Mouse (Mus musculus) hematopoietic multipotent progenitor cell, adult 10-12 weeks (in vitro differentiated cells): Measurements from ENCODE around the gene Kpna6. TPM values are rescaled to one million over a fixed set of nuclear protein-coding genes. Genes with fewer than 3 reads are reported as not detected.

Experiments used
- polyA plus RNA-seq: library from polyadenylated mRNA; stranded (reverse); fragments of >175 nt; gene quantifications from 2 replicates; pipeline ENCODE4 v1.2.3, GENCODE M21; 2012; ENCODE audit warnings: low replicate concordance

The Kpna6 gene
- polyA plus RNA-seq, result 8.8 and 19.4 TPM in 2 replicates

DNA sequence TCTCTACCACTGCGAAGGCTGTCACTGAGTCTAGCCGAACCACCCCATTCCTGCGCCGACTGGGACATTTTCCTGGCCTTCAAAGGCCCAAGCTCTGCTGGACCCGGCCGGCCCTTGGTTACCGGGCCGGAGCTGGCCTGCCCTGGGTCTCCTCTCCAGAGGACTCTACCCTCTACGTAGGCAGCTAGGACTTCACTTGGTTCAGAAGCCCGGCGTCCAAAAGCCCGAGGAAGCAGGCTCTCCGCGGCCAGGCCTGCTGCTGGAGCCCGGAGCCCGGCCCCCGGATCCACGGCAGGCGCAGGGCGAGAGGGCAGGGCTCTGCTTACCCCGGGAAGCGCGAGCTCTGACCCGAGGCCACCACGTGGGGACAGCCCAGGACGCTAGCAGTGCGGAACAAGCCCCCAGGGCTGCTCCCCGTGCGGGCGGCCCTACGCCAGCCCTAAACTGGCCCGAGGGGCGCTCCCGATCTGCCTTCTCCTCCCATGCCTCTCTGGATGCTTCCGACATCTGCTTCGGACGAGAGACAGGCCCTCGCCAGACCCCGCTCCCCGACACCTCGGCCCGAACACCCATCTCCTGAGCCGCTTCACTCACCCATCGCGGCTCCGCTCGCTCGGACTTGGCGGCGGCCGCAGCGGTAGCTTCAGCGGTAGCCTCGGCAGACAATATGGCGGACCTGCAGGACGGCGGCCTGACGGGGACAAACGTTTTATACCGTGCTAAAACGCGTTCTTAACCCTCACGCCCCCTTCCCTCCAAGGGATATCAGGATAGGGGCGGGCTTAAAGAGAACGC is at the start of gene Kpna6:
Kpna6 (minus strand) TSS at position 685 of the 795 bp plus-strand sequence.

DNA sequence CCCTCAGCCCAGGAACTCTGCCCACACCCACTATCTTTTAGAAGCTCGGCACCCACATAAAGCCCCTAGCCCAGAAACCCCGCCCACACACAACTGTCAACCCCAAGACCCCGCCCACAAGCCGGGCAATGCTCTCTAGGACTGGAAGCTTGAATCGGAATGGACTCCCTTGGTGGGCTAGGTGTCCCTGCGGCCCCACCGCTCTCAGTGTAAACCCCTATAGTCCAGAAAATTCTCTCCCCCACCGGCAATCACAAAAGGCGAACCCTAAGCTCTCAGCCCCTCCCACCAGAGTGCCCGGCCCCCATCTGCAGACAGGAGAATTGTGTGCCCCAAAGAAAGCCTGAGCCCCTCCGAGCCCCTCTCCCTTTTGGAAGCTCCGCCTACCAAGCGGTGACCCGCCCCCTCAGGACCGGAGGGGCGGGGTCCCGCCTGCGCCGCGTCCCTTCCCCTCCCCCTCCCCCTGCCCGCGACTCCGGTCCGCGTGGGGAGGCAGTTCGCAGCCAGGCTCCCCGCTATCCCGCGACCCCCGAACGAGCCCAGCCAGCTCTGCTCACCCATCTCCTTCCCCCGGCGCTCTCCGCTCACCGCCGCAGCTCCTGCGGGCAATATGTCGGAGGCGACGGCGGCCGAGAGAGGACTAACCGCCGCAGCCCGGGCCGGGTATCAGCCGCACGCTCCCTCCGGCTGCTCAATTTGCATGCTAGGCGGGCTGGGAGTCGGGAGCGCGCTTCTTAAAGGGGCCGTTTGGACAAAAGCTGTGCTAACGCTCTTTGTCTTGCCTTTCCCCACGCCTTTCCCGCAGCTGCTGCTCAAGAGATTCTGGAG is 23.8 kb upstream of the Kpna6 start, which contains the start of gene Tmem39b:
Tmem39b (minus strand) TSS at position 681 of the 828 bp plus-strand sequence.

DNA sequence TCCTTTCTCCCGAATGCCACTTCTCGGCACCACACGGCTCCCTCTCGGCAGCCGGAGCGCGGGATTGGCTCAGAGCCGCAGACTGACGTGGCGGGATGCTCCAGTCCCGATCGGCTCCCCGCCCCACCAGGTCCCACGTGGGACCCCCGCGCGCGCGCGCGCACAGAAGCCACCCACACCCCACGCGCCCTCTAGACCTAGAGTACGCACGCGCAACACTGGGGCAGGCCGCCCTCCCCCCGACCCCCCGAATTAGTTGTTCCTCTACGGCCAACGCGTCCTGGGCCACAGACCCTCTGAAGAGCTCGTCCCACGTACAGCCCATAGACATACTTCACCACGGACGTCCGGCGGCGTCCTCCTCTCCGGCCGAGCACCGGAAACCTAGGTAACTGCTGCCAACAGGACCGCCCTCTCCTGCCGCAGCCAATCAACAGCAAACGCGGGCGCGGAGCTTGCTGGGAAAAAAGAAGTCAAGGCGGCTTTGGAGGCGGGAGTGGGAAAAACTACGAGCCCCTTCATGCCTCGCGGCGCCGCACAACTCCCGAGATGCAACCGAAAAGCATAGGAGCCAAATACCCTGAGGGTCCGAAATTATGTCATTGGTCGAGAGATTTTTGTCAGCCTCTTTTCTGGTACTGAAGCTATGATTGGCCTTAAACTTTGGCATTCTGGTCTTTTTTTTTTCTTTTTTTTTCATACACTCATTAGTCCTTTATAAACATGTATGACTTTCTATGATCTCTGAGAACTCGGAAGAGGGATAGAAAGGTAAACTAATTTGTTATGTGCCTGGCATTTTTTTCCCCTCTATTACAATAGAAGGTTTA is 31.7 kb downstream of the Kpna6 start, which contains the start of gene Txlna:
Txlna (minus strand) TSS at position 428 of the 830 bp plus-strand sequence.

DNA sequence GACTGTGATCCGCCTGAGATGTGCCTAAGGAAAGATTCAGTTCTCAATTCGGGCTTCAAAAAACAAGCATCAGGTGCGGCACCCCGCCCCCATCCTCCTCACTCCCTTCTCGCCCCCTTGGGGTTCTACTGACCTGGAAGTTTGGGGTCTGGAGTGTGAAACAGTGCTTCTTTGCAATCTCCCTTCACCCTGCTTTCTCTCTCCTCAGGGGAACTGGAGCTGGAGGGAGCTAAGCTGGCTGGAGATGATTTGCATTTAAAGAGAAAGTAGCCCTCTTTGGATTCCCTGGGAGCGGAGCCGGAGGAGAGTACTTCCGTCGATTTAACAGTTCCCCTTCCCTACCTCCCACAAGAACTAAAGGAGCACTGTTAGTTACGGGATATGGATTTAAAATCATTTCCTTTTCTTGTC is 48.9 kb downstream of the Kpna6 start, which contains the start of gene Ccdc28b:
Ccdc28b (minus strand) TSS at position 267 of the 411 bp plus-strand sequence.

DNA sequence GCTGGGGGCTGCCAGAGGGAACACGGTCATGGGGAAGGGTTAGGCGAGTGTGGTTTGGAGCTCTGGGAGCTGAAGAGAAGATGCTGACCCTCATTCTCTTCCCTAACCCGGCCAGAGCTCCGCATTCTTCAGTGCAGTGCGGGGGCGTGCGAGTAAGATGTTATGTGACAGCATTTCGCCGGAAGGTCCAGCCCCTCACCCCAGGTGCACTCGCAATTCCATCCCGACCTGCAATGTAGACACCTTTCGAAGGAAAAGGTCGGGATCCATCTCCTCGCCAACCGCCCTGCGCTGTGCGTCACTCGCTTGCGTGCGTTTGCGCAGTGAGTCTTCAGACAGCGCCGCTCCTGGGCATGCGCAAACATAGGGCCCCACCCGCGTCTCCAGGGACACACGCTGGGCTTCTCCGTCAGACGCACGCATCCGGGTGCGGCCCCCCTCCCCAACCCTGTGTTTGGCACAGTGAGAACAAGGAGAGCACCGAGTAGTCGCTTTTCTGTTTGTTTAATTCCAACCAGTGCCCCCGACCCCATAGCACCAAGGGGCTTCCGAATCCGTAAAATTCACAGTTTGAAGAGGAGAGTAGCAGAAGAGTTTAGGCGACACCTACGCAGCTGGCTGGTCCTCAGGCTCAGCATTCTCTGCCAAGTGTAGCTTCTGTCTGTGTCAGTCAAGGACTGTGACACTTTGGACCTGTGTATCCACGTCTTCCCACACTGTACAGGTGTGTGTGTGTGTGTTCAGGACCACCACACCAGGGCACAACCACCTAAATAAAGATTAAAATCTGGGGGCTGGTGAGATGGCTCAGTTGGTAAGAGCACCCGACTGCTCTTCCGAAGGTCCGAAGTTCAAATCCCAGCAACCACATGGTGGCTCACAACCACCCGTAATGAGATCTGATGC is 53.5 kb downstream of the Kpna6 start, which contains the start of gene Iqcc:
Iqcc (minus strand) TSS at position 314 of the 906 bp plus-strand sequence.

DNA sequence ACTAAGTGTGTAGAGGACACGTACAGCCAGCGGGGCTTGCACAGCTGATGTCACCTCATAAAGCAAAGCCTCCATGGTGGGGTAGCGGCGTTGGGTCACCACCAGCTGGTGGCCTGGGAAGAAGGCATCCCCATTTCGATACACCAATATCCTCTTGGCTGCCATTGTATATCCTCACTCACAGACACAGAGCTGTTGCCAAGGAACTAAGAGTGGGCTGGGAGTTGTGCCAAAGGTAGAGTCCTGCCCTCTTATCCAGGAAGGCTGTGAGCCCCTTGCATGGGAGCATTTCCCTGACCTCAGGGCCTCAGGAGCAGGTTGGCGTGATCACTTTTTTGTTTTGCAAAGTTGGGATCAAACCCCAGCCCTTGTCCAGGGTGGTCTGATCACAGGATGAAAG is 58.5 kb downstream of the Kpna6 start, which contains the start of gene Dcdc2b:
Dcdc2b (minus strand) TSS at position 165 of the 400 bp plus-strand sequence.

DNA sequence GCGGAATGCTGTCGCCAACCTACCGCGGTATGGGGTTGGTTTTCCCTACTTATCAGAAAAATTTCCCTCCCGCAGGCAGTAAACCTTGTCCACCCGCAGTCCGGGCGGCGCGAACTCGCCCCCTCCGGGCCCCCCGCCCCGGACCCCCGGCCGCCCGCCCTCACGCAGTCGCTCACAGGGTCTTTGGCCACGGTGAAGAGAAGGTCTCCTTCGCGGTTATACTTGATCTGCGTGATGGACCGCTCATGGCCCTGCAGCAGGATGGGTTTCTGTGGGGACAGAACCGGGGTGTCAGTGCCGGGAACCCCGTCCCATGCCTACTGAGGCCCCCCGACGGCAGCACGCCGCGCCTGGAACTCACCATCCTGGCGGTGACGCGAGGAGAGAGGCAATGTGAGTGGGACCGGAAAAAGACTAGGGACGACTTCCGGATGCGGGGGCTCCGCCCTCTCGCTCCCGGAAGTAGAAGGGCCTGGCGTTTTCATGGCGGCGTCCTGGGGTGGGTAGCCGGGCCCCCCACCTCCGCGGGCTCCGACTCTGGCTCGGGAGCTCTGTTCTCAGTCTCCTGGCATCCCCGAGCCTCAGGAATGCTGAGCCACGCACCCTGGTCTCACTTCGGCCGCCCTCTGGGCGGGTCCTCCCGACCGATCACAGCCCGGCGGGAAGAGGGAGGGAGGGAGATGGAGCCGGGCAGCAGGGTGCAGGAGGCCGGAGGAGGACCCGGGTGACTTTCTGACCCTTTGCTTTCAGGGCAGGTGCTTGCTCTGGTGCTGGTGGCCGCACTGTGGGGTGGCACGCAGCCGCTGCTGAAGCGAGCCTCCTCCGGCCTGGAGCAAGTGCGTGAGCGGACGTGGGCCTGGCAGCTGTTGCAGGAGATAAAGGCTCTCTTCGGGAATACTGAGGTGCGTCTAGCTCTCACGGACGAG is 72.1 kb downstream of the Kpna6 start, which contains the start of the genes Eif3i and Tmem234:
Eif3i (minus strand) TSS at position 416 of the 926 bp plus-strand sequence.
Tmem234 (plus strand) TSS at position 436 of the 926 bp plus-strand sequence.

Other genes starting within 250 kb of the Kpna6 start
- not detected in 2 replicates for gene Zbtb8b, start 231.9 kb downstream of the Kpna6 start, polyA plus RNA-seq
- gene Bsdc1, start 211.2 kb downstream of the Kpna6 start, polyA plus RNA-seq, result 27.6 and 91.6 TPM in 2 replicates
- 0.17 TPM in 1 of 2 replicates, not detected in the other for gene Tssk3, start 181.7 kb downstream of the Kpna6 start, polyA plus RNA-seq
- 0.59 and 1.1 TPM in 2 replicates for gene Fam229a, start 181.6 kb downstream of the Kpna6 start, polyA plus RNA-seq
- 71.7 and 221 TPM in 2 replicates for gene Marcksl1, start 159.2 kb downstream of the Kpna6 start, polyA plus RNA-seq
- 26.7 and 62.4 TPM in 2 replicates for gene Hdac1, start 130.1 kb downstream of the Kpna6 start, polyA plus RNA-seq
- 158 and 171 TPM in 2 replicates for gene Lck, start 99.1 kb downstream of the Kpna6 start, polyA plus RNA-seq
- gene Fam167b, start 94.2 kb downstream of the Kpna6 start, polyA plus RNA-seq, result 0.84 and 2.4 TPM in 2 replicates
- gene Eif3i, start 72.1 kb downstream of the Kpna6 start, polyA plus RNA-seq, result 28.9 and 92.5 TPM in 2 replicates
- gene Tmem234, start 72.1 kb downstream of the Kpna6 start, polyA plus RNA-seq, result 213 and 249 TPM in 2 replicates
- gene Dcdc2b, start 58.5 kb downstream of the Kpna6 start, polyA plus RNA-seq, result 1.1 TPM in 1 of 2 replicates, not detected in the other
- gene Iqcc, start 53.7 kb downstream of the Kpna6 start, polyA plus RNA-seq, result 5.9 and 11.8 TPM in 2 replicates
- 19.8 and 23.7 TPM in 2 replicates for gene Ccdc28b, start 48.8 kb downstream of the Kpna6 start, polyA plus RNA-seq
- 39.5 and 49.1 TPM in 2 replicates for gene Txlna, start 31.7 kb downstream of the Kpna6 start, polyA plus RNA-seq
- gene Tmem39b, start 24.1 kb upstream of the Kpna6 start, polyA plus RNA-seq, result 25.7 and 36.1 TPM in 2 replicates
- gene Khdrbs1, start 69.5 kb upstream of the Kpna6 start, polyA plus RNA-seq, result 142 and 180 TPM in 2 replicates
- 51.2 and 80.2 TPM in 2 replicates for gene Ptp4a2, start 138.5 kb upstream of the Kpna6 start, polyA plus RNA-seq